Mouse (Mus musculus) natural killer cell, adult 2 months (primary cell): ENCODE data around the gene Sall2.
"Not testable (repeated sequence)": the region's sequence is repeated elsewhere in the genome, so short reads cannot be mapped to it uniquely, and the experiment has no call there.

Source experiments
- DNase-seq, 2 experiments: peaks; one replicate each; pipeline ENCODE4 v3.0.0; 2022; ENCODE audit warnings: low spot score in 2 of 2

Gene Sall2

DNA sequence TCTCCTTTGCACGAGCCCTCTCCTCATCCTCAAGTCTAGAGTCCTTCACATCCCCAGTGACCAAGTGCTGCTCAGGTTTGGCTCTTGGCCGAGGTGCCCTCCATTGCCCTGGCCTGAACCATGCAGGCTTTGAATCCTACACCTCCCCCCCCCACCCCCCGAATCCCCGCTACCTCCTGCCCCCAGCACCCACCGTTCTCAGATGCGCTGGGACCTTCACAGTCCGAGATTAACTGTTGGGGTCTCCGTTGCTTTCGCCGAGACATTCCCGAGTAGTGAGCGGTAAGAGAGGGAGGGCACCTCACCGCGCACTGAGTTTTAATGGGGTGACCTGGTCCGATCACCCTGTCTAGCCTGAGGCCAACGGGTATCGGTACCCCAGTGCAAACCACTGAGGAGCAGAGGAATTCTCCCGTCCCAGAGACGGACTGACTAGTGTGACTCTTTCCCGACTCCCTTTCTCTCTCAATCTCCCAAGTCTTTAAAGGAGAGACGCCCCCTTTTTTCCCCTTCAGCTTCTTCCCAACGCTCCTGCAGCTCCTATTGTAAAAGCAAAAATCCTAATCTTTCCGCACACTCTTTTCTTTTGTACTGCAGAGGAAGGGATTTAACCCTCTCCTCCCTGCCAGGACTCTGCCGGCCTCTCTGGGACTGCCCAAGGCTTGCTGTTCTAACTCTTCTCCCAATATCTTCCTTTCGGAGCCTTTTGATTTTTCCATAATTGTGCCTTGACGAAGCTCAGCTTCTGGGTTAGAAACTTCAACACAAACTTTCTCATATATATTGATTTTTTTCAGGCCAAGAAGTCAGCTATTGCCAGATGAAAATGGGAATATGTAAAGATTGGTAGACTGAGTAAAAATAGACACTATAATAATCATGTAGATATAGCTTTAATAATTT lies at the start of gene Sall2:
Gene Sall2, minus strand, starts transcription at position 853 of the 903 bp plus-strand sequence.
- DNase-seq: no peak

DNA sequence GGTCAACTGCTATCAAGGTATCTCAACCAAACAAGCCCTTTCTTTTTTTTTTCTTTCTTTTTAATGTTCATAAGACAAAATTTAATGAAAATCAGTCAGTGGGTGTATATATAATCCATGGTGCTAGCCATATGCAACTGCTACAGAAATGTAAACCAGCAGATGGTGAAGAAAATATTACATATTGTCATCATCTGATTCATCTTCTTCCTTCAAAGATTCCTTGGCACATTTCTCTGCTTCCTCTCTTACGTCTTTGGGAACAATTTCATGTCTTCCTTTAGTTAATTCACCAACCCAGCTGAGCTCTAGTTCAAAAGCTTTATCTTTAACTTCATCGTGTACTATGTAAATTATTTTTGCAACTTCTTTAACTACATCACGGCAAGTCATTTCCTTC lies 40.2 kb upstream of the Sall2 start:
- no peak for DNase-seq

DNA sequence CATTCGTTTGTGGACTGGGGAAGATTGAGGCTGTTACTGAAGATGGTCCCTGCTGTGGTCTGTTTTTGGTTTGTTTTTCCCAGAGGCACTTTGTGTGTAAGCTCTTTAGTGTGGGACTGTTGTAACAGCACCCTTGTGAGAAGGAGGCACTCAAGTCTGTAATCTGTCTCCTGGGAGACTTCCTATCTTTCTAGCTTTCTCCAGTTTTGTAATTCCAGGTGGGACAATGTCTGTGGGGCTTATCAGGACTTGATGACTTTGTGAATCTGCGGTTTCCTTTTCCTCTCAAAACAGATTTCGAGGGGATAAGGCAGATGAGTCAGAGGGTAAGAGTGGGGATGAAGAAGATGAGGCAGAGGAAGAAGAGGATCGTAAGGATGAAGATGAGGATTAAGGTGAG lies 27.7 kb upstream of the Sall2 start, which contains the start of gene Olfr1513:
Gene Olfr1513, minus strand, starts transcription at position 101 of the 400 bp plus-strand sequence.
- DNase-seq: no peak

DNA sequence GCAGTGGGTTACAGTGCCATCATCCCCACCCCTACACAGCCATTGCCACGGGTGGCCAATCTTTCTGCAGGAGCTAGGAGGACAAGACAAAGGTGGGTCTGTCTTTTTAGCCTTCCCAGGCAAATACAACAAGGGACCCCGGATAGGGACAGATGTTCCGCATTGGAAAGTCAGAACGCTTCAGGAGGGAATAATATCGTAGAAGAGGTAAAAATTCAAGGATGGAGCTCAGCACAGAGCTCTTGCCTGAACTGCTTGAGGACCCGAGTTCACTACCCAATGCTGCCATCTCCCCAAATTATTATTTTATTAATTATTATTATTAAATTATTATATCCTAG lies 10.9 kb upstream of the Sall2 start:
- no peak for DNase-seq

DNA sequence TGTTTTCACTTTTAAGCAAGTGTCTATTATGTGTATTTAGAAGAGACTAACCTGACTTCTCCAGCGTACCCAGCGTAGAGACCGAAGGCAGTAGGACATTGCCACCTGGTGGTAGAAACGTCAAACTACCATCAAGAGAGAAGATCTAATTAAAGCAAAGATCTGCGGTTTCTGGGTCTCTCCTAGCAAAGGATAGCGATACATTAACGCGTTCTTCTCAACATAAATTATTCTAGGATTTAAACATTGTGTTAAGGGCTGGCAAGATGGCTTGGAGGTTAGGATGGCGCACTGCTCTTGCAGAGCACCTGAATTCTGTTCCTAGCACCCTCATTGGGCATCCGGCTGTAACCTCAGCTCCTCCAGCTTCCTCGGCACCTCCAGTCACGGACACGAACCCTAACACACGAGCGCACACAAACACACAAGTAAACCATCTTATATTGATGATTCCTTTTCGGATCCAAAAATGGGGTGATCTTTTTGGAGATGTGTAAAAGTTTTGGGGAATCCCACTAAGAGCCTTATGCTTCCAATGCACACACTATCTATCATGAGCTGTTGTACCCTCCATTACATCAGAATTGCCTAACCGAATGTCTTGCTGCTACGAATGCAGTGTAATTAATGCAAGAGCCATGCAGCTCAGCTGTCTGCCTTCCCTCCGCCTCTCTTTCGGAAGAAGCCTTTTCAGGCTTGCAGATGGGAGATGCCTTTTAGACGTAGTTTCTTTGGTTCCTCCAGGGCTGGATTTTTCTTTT lies 10.4 kb upstream of the Sall2 start:
- peak; percentile 43 to 60 for DNase-seq

DNA sequence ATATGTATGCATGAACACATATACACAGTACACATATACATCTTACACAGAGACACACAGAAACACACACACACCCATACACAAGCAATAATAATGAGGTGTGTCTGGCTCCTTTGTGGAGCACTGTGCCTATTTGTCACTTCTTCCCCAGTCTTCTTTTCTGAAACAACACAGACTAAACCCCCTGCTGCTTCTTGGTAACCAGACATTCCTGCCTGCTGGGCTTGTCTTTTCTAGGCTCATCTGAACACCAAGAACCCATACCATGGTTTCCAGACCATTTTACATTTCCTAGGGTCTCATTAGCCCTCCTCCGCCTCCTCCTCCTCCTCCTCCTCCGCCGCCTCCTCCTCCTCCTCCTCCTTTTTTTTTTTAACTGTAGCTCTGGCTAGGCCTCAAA lies 3.6 kb upstream of the Sall2 start:
- no peak for DNase-seq

DNA sequence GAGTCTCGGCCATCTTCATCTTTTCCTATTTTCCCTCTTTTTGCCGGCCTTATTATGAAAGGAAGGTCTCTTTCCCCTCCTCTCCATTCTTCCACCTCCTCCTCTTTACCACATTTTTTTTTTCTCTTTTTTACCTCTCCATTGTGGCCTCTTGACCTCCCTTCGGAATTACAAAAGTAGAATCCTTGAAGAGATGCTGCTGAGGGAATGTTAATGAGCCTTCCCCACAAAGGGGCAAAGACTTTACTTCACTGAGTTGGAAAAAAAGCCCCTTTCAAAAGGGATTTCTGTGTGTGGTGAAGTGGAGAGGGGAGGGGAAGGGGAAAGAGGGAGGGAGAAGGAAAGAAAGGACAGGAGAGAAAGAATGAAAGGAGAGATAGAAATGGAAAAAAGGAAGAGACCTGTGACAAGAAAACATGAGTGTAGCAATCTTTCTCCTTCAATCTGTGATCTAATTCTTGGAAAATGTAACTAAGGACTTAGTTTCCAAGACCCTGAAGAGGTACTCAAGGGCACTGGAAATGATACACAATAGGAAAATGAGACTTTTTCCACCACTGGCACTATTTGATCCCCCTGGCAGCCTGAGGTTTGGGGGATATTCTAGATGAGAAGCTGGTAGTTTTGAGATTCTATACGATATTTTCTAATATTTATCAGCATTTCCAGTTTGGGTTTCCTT lies 2.6 kb upstream of the Sall2 start:
- no peak for DNase-seq

DNA sequence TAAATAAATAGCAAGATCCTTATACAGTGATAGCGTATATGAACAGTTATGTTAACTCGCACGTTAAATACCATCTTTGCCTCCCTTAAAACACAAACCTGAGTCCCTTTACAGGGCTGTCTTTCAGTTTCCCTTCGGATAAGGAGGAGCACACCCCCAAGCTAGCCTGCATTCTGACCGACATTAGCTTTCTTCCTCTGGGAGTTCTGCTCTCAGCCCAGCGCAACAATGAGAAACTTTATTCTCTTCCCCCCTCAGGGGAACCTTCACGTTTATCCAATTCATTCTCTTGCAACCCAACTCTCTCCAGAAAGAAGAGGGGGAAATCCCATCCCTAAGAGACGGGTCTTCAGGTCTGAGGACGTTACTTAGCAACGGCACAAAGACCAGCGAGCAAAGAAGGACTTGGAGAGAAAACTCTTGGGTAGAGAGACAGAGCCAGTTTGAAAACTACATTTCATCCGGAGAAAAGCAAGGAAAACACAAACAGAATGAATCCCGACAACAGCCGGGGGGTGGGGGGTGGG lies 1.1 kb downstream of the Sall2 start:
- DNase-seq: no peak

DNA sequence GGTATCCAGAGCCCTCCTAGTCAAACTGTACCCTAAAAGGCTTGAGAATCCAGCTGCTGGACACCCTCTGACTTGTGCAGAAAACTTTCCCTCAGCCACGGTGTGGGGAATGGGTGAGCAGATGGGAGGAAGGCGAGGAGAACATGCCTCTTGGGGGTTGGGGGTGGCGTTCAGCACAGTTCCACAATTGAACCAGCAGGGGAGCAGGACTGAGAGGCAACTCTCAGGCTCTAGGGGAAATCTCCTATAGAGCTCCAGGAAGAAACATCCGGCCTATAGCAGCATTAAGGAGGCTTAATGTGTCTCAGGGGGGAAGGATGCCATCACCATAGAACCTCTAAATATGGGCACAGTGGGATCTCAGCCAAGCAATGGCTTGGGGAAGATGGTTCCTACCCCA lies 2.7 kb downstream of the Sall2 start:
- no peak for DNase-seq

DNA sequence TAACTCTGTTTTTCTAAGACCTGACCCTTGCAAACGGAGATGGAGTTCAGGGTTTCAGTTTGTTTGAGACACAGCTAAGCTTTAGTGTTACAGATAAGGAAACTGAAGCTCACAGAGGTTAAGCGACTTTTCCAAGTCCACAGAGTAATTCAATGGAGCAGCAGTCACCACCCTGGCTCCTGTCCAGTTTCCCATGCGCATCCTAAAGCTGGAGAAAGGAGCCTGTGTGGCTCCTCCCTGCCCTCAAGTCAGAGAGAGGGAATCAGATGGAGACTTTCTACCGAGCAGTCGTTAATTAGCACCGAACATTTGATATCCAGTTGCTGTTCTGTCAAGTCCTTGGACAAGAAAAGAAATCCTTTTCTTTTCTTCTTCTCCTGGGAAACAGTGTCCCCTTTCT lies 9.2 kb downstream of the Sall2 start:
- no peak for DNase-seq

DNA sequence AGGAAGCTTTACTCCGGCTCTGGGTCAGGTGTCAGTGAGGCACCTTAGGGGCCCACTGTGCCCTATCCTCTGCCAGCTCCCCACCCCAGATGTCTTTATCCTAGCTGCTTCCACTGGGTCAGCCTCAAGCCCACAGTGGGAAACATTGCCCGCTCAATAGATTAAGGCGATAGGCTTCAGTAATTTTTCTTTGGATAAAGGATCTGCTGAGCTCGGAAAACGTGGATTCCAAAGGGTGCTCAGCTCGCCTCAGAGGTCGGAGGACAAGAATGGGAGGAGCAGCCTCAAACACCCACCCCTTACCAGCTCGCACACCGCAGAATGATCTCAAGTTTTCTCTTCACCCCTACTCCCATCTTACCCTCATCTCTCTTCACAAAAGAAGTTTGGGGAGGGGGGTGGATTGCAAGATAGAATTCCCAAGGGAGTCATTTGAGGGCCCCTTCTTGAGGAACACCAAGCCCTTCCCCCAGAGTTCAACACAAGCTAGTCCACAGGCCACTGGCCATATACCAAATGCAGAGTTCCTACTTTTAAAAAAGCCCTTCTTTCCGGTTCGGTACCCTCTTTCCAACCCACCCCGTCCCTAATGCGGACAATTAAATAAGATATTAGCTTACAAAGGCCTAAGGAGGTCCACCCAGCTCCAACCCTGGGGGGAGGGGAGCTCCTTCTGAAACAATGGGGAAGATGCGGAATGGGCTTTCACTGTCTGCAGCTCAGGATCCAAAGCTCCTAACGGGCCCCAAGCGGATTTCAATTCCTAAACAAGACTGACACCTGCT lies 11.9 kb downstream of the Sall2 start:
- DNase-seq: no peak

DNA sequence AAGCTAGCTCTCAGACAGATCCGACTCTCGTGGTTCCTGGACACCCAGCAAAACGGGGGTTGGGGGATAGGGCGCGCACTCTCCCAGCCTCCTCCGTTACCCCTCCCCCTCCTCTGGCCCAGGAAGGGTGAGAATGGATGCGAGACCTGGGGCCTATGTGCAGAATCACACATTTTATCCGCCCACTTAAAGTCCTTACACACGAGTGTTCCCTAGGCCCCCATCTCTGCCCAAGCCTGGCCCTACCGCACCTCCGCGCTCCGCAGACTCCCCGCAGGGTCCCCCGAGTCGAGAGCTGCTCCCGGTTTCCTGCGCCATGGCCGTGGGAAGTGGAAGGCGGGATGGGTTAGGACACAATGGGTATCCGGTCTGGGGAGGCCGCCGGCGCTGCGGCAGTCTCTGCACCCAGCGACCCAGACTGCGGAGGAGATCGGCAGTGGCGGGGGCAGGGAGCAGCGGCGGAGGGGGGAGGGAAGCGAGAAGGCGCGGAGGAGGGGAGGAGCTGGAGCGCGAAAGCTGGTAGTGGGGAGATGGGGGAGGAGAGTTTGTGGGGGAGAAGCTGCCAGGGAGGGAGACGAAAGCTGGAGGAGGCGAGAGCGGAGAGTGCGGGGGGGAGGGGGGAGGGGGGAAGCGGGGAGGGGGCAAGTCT lies 12.6 kb downstream of the Sall2 start:
- DNase-seq: no peak

DNA sequence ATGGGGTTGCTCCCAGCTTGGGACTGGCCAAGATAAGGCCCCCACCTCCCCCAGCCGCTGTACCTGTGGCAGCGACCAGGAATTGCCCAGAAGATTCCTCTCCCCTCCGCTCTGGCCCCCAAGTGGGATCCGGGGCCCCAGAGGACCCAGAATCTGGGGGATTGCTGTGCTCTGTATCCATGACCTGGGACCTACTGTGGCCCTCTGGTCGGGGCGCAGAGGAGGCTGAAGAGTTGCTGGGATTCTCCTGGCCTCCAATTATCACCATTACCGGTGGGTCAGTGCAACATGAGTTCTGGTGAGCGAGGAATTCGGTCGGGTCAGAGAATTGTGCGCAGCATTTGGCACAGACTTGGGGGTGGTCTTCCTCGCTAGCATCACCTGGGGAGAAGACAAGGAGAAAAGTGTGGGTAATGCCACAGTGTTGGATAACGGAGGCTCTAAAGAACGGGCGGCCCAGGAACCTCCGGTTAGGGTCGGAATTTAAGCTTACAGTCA lies 13.2 kb downstream of the Sall2 start:
- DNase-seq: no peak

DNA sequence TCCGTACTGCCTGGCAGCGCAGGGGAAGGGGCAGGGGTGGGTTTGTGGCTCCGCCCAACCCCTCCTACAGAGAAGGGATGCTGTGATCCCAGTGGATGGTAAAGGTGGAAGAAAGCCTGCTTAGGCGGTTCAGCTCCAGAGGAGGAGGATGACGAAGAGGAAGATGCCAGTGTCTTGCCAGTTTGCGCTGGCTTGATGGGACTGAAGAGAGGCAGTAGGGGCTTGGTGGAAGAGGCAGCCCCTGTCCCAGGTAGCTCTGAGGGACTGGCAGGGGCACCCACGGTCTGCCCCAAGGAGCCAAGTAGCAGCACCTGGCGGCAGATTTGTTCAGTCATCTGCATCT lies 13.8 kb downstream of the Sall2 start:
- DNase-seq: no peak

DNA sequence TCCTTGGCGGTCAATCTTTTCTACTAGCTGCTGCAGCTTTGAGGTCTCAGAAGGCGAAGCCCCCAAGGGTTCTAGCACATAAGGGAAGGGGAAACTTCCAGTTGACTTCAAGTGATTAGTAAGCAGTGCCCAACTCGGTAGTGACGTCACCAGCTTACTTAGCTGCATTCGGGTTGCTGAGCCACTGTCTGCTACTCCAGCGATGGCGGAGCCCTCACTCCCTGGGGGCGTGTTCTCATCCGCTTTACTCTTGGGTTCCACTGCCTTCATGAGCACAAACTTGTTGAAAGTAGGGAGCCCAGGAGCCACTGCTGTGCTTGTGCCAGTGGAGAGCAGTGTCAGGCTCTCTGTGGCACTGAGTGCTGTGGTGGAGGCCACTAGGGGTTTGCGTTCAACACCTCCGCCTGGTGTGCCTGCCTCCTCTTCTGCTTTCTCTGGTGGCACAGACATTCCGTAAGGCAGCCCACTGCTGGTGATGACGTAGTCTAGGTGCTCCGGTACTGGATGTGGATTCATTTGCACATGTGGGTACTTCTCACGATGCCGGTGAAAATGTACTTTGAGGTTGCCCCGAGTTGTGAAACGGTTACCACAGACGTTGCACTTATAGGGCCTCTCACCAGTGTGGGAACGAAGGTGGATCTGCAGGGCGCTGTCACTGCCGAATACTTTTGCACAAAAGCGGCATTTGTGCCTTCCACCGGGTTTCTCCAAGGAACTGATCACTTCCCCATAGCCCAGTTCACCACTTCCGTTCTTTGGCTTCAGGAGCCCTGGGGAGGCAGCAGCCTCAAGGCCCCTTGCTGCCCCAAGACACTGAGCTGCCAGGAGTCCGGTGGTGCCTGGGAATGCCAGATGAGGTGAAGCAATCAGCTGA lies 14.4 kb downstream of the Sall2 start:
- DNase-seq: no peak

DNA sequence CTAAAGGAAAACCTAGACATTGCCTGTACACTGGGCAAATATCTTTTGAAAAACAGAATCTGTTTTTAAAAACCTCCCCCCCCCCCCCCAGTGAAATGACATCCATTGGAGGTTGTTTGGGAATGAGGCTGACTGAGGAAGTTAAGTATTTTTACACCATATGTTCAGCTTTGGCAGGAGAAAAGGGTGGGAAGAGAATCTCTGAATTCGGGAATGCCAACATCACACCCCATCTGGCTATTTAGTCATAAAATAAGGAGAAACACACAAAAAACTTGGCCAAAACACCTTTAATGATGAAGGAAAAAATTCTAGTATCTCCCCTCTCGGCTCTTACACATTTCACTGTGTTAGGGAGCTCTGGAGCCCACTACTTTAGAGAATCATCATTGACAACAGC lies 17.7 kb downstream of the Sall2 start:
- DNase-seq: no peak

DNA sequence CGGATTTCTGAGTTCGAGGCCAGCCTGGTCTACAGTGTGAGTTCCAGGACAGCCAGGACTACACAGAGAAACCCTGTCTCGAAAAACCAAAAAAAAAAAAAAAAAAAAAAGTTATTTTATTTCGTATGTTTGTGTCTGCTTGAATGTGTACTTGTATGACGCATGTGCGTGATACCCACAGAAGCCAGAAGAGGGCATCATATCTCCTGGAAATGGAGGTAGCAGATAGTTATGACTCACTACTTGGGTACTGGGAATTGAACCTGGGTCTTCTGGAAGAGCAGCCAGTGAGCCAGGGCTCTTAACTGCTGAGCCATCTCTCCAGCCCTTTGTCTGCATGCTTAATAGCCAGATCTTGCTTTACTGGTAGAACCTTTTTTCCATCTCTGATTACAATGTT lies 18.2 kb downstream of the Sall2 start:
- DNase-seq: not testable (repeated sequence)

DNA sequence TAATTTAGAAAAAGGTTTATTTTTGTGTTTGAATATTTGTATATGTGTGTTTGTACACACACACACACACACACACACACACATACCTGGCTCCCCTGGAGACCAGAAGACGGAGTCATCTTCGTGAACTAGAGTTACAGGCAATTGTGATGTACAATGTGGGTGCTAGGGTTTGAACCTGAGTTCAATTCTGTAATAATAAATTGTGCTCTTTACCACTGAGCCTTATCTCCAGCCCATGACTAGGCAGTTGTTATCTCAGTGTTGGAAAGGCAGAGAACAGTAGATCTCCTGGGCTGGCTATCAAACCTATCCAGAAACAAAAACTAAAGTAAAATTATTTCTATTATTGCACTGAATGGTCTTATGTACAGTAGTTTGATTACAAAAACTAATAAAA lies 22.5 kb downstream of the Sall2 start:
- DNase-seq: no peak

DNA sequence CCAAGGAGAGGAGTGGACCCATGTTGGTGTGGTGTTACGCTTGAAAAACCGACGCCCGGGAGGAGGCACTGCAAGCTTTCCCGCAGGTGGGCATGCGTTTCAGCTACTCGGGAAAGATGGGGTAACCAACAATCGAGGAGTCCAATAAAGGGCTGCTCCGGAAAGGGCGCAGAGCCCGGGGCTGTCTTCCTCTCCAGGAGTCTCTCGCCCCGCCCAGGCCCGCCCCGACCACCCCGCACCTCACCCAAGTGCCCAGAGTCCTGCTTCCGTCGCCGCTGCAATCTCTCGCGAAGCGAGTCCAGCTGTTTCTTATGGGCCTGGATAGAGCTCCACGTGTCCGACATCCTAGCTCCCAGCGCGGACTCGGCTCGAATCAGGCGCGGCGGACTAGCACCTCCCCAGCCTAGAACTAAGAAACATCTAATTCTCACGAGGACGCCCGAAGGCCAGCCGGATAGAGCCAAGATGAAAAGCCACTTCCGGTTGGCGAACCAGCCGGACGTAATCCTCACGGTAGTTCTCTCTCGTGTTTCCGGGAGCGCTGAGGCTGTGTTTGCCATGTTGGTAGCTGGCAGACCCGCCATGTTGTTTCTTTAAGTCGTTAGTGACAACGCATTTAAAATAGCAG lies 23.8 kb downstream of the Sall2 start, which contains the start of gene Mettl3:
Gene Mettl3, minus strand, starts transcription at position 485 of the 628 bp plus-strand sequence.
- DNase-seq: peak; percentile 87 to 88
